In genomic region chr1:38242559-38242958, GRCm38 (mm10) we compare ENCODE assay signal across 12 mouse cellular contexts.
DNase-seq lines count a peak whose midpoint lies in the region; ATAC-seq and TF ChIP-seq lines count a peak whose summit lies in the region.
"Had no signal": no experiment of that assay in that cellular context is flagged by ENCODE, and none has a peak within 500 bp of the region (broad histone marks: within the 10 kb centered on the region; RNA-seq: fewer than 3 reads in every experiment).

No protein-coding gene starts in this region.

- 26% methylated on average over 4 of the region's 4 CpGs for WGBS in lung, embryonic 14.5 days
- 34% methylated on average over 4 of the region's 4 CpGs for WGBS in stomach, postnatal 0 days

- no peak overlapping the region for H3K27ac ChIP-seq in lung, embryonic 14.5 days (ENCODE audit: low read depth)
- no peak overlapping the region for H3K27ac ChIP-seq in stomach, postnatal 0 days (replicated peaks)

- H3K4me3 ChIP-seq in lung, embryonic 14.5 days (ENCODE audit: low read depth, low read length): no peak overlapping the region
- no peak overlapping the region for H3K4me3 ChIP-seq in stomach, postnatal 0 days (ENCODE audit: low read depth, low read length)

- no peak for TF ChIP-seq EP300 in stomach, postnatal 0 days (optimal IDR thresholded peaks at IDR 0.05)

- TF ChIP-seq CTCF in lung, embryonic 14.5 days (IDR thresholded peaks at IDR 0.05; ENCODE audit: low read depth): no peak
- no peak for TF ChIP-seq CTCF in stomach, postnatal 0 days (IDR thresholded peaks at IDR 0.05; ENCODE audit: low read depth)

- DNase-seq in lung, embryonic 14.5 days: peak; percentile 52
- DNase-seq in lung, postnatal 4 days: no peak
- DNase-seq in adrenal gland, adult 2 months: peak; percentile 84
- DNase-seq in kidney, postnatal 4 days: peak; percentile 50 to 61
- peak; percentile 42 for DNase-seq in stomach, postnatal 0 days (ENCODE audit: low spot score)
- DNase-seq in left cerebral cortex, adult 8-10 months (ENCODE audit: low spot score in 2 of 2): no peak
- no peak for DNase-seq in right cerebral cortex, adult 18-20 months
- DNase-seq: cerebellum, adult 9-10 months; lung, postnatal 14 days; right cerebral cortex, postnatal 14 days; thymus, adult 18-20 months had no signal

- no peaks in the 10 kb centered on the region for H3K36me3 ChIP-seq in lung, embryonic 14.5 days (ENCODE audit: insufficient read depth)
- no peaks in the 10 kb centered on the region for H3K36me3 ChIP-seq in stomach, postnatal 0 days (ENCODE audit: control insufficient read depth, insufficient read depth, low read length)
- H3K36me3 ChIP-seq: G1E had no signal

- no peak overlapping the region for H3K9ac ChIP-seq in lung, embryonic 14.5 days
- H3K9ac ChIP-seq in stomach, postnatal 0 days (ENCODE audit: low read length): no peak overlapping the region

- H3K9me3 ChIP-seq in lung, embryonic 14.5 days (ENCODE audit: low read depth, low read length): no peaks in the 10 kb centered on the region
- H3K9me3 ChIP-seq in stomach, postnatal 0 days (ENCODE audit: control insufficient read depth, low read length): no peaks in the 10 kb centered on the region
- H3K9me3 ChIP-seq: G1E had no signal

- no peaks in the 10 kb centered on the region for H3K27me3 ChIP-seq in lung, embryonic 14.5 days (ENCODE audit: insufficient read depth, low read length)
- no peaks in the 10 kb centered on the region for H3K27me3 ChIP-seq in stomach, postnatal 0 days (ENCODE audit: control insufficient read depth, insufficient read depth, low read length)

- H3K4me1 ChIP-seq in lung, embryonic 14.5 days (ENCODE audit: insufficient read depth): peaks cover 15% of the 10 kb centered on the region
- H3K4me1 ChIP-seq in stomach, postnatal 0 days (replicated peaks; ENCODE audit: control insufficient read depth, insufficient read depth): no peaks in the 10 kb centered on the region

- no peak for ATAC-seq in lung, embryonic 14.5 days (ENCODE audit: insufficient read depth)
- ATAC-seq in stomach, postnatal 0 days (ENCODE audit: low FRiP score, low TSS enrichment): no peak

- H3K4me2 ChIP-seq in lung, embryonic 14.5 days: no peak overlapping the region
- no peak overlapping the region for H3K4me2 ChIP-seq in stomach, postnatal 0 days (replicated peaks; ENCODE audit: low read depth)

Comparison
In these comparisons a context has a peak if more than half of its experiments do, and no peak if none do; other contexts are left out.
1. DNase-seq: peak in lung, embryonic 14.5 days (single experiment), adrenal gland, adult 2 months (single experiment), kidney, postnatal 4 days (2 of 2) and stomach, postnatal 0 days (single experiment); none in lung, postnatal 4 days (0 of 2), left cerebral cortex, adult 8-10 months (0 of 2) and right cerebral cortex, adult 18-20 months (single experiment).